Mouse (Mus musculus) liver, embryonic 11.5 days (tissue): Measurements from ENCODE around the gene Stk4. TPM values are rescaled to one million over a fixed set of nuclear protein-coding genes. Genes with fewer than 3 reads are reported as not detected.

Experiments used
- ATAC-seq: fragments of 200-750 bp; cut with Nextera tagmentation; replicated peaks from 2 replicates; pipeline ENCODE4 v1.8.0; 2017; ENCODE audit warnings: moderate number of reproducible peaks, mild to moderate bottlenecking, moderate TSS enrichment, moderate library complexity; ENCODE audit not compliant: low FRiP score
- DNase-seq: peaks from one replicate; pipeline ENCODE4 v3.0.0-alpha.2; 2017; ENCODE audit warnings: low spot score
- H3K27ac ChIP-seq: fragments of 300-500 bp; sonication (generic); 2 replicates; pipeline ENCODE4 v1.5.1; 2014; ENCODE audit warnings: mild to moderate bottlenecking, low read depth, low read length, control low read depth
- H3K27me3 ChIP-seq: fragments of 300-500 bp; sonication (generic); replicated peaks from 2 replicates; pipeline ENCODE4 v1.6.1; 2014; ENCODE audit warnings: low read length, mixed read lengths; ENCODE audit not compliant: control insufficient read depth, insufficient read depth
- H3K36me3 ChIP-seq: fragments of 300-500 bp; sonication (generic); 2 replicates; pipeline ENCODE4 v1.6.1; 2014; ENCODE audit warnings: mild to moderate bottlenecking, low read length, moderate library complexity, mixed read lengths; ENCODE audit not compliant: control insufficient read depth, insufficient read depth
- H3K4me1 ChIP-seq: fragments of 300-500 bp; sonication (generic); replicated peaks from 2 replicates; pipeline ENCODE4 v1.6.1; 2014; ENCODE audit warnings: low read length, mixed read lengths; ENCODE audit not compliant: control insufficient read depth, insufficient read depth
- H3K4me2 ChIP-seq: fragments of 300-500 bp; sonication (generic); 2 replicates; pipeline ENCODE4 v1.6.1; 2014; ENCODE audit warnings: mild to moderate bottlenecking, control low read depth, moderate library complexity
- H3K4me3 ChIP-seq: fragments of 300-500 bp; sonication (generic); 2 replicates; pipeline ENCODE4 v1.5.1; 2014; ENCODE audit warnings: low read depth, low read length, control low read depth
- H3K9ac ChIP-seq: fragments of 300-500 bp; sonication (generic); 2 replicates; pipeline ENCODE4 v1.6.1; 2014; ENCODE audit warnings: low read depth, low read length, control low read depth
- H3K9me3 ChIP-seq: fragments of 300-500 bp; sonication (generic); 2 replicates; pipeline ENCODE4 v1.6.1; 2016; ENCODE audit warnings: low read length, inconsistent platforms, mixed read lengths; ENCODE audit not compliant: control insufficient read depth
- WGBS: fragments of 180-500 bp; shearing (Covaris S2); extraction: QIAGEN DNeasy Blood & Tissue Kit; methylation state at CpG from one replicate; pipeline ENCODE4 v1.1.7; 2014; 5-methylcytosine and 5-hydroxymethylcytosine counted together
- polyA plus RNA-seq: library from polyadenylated mRNA; unstranded; fragments of >200 nt; fragmentation: Nextera tagmentation; extraction: Ambion mirVana; gene quantifications from 2 replicates; pipeline ENCODE4 v1.2.1, GENCODE M21; 2014

Stk4 gene
- polyA plus RNA-seq, 1 experiment from 2014 or later: 32.1 TPM

GRCm38 (mm10) chr2:164174649-164175395, 104.7 kb downstream of the Stk4 start:
- Histone ChIP-seq H3K27ac (no peak overlapping the region), H3K4me3 (no peak overlapping the region), H3K36me3 (no peaks in the 10 kb centered on the region), H3K9ac (no peak overlapping the region), H3K4me1 (no peaks in the 10 kb centered on the region), H3K9me3 (no peaks in the 10 kb centered on the region), H3K27me3 (peaks cover 28% of the 10 kb centered on the region), H3K4me2 (no peak overlapping the region)
- 67% methylated on average over 8 of the region's 8 CpGs for WGBS
- DNase-seq (no peak), ATAC-seq (no peak)

GRCm38 (mm10) chr2:164175850-164176249, 105.7 kb downstream of the Stk4 start:
- H3K27me3 ChIP-seq: peaks cover 17% of the 10 kb centered on the region
- WGBS: 69% methylated on average over 3 of the region's 3 CpGs
- H3K4me2 ChIP-seq: no peak overlapping the region
- no peaks in the 10 kb centered on the region for H3K36me3 ChIP-seq
- no peak overlapping the region for H3K9ac ChIP-seq
- H3K9me3 ChIP-seq: no peaks in the 10 kb centered on the region
- ATAC-seq: no peak
- no peak for DNase-seq
- no peak overlapping the region for H3K27ac ChIP-seq
- no peaks in the 10 kb centered on the region for H3K4me1 ChIP-seq
- H3K4me3 ChIP-seq: no peak overlapping the region

- H3K27me3 ChIP-seq: peaks cover 6% of the 10 kb centered on the region; the same call in 1 of the 2 replicates
Observed at GRCm38 (mm10) chr2:164177831-164178230, 107.7 kb downstream of the Stk4 start.

GRCm38 (mm10) chr2:164180124-164180523, 110.0 kb downstream of the Stk4 start:
- Histone ChIP-seq H3K36me3 (no peaks in the 10 kb centered on the region), H3K4me1 (no peaks in the 10 kb centered on the region), H3K27ac (no peak overlapping the region), H3K9me3 (no peaks in the 10 kb centered on the region), H3K4me2 (no peak overlapping the region), H3K9ac (no peak overlapping the region), H3K4me3 (no peak overlapping the region), H3K27me3 (no peaks in the 10 kb centered on the region)
- DNase-seq (no peak), ATAC-seq (no peak)
- WGBS: 45% methylated on average over 3 of the region's 3 CpGs

More at GRCm38 (mm10) chr2:164177831-164178230, 107.7 kb downstream of the Stk4 start:
- ATAC-seq (no peak), DNase-seq (no peak)
- 72% methylated on average over 5 of the region's 5 CpGs for WGBS
- Histone ChIP-seq H3K4me2 (no peak overlapping the region), H3K27ac (no peak overlapping the region), H3K9ac (no peak overlapping the region), H3K9me3 (no peaks in the 10 kb centered on the region), H3K36me3 (no peaks in the 10 kb centered on the region), H3K4me1 (no peaks in the 10 kb centered on the region), H3K4me3 (no peak overlapping the region)

GRCm38 (mm10) chr2:164180770-164181169, 110.6 kb downstream of the Stk4 start:
- Histone ChIP-seq H3K36me3 (no peaks in the 10 kb centered on the region), H3K27ac (no peak overlapping the region), H3K4me1 (no peaks in the 10 kb centered on the region), H3K27me3 (no peaks in the 10 kb centered on the region), H3K9me3 (no peaks in the 10 kb centered on the region), H3K4me2 (no peak overlapping the region), H3K9ac (no peak overlapping the region), H3K4me3 (no peak overlapping the region)
- WGBS: 86% methylated on average over 4 of the region's 4 CpGs
- ATAC-seq (no peak), DNase-seq (no peak)

- Histone ChIP-seq H3K4me1 (no peaks in the 10 kb centered on the region), H3K9ac (no peak within 1 kb of the TSS), H3K27me3 (no peaks in the 10 kb centered on the region), H3K4me3 (no peak within 1 kb of the TSS), H3K9me3 (no peaks in the 10 kb centered on the region), H3K27ac (no peak within 1 kb of the TSS), H3K36me3 (no peaks in the 10 kb centered on the region), H3K4me2 (no peak within 1 kb of the TSS)
- DNase-seq (no peak), ATAC-seq (no peak)
- WGBS: 70% methylated on average over 7 of the region's 7 CpGs
Observed at GRCm38 (mm10) chr2:164182692-164183255, 112.7 kb downstream of the Stk4 start, which contains the start of gene Wfdc5. TSS of gene Wfdc5 (minus strand) at chr2:164182742.

GRCm38 (mm10) chr2:164183340-164183739, 113.2 kb downstream of the Stk4 start:
- ATAC-seq: no peak
- no peak overlapping the region for H3K27ac ChIP-seq
- H3K9me3 ChIP-seq: no peaks in the 10 kb centered on the region
- H3K27me3 ChIP-seq: no peaks in the 10 kb centered on the region
- H3K4me3 ChIP-seq: no peak overlapping the region
- no peak overlapping the region for H3K4me2 ChIP-seq
- H3K9ac ChIP-seq: no peak overlapping the region
- H3K36me3 ChIP-seq: no peaks in the 10 kb centered on the region
- no peak for DNase-seq
- 74% methylated on average over 9 of the region's 9 CpGs for WGBS
- H3K4me1 ChIP-seq: no peaks in the 10 kb centered on the region

GRCm38 (mm10) chr2:164184145-164184719, 114.1 kb downstream of the Stk4 start:
- H3K9ac ChIP-seq: no peak overlapping the region
- no peak for DNase-seq
- H3K4me2 ChIP-seq: no peak overlapping the region
- no peaks in the 10 kb centered on the region for H3K9me3 ChIP-seq
- H3K4me1 ChIP-seq: no peaks in the 10 kb centered on the region
- H3K27ac ChIP-seq: no peak overlapping the region
- 44% methylated on average over 9 of the region's 9 CpGs for WGBS
- no peaks in the 10 kb centered on the region for H3K27me3 ChIP-seq
- no peak overlapping the region for H3K4me3 ChIP-seq
- ATAC-seq: no peak
- no peaks in the 10 kb centered on the region for H3K36me3 ChIP-seq
